Mouse (Mus musculus): Measurements from ENCODE around the gene Wdr6.

Wdr6 gene

GRCm38 (mm10) chr9:108572321-108572720 lies 6.2 kb downstream of the Wdr6 start:
- DNase-seq = no peak

- no peak for DNase-seq
Observed at GRCm38 (mm10) chr9:108571401-108571973, 7.1 kb downstream of the Wdr6 start.

GRCm38 (mm10) chr9:108570207-108570896 lies 8.2 kb downstream of the Wdr6 start:
- DNase-seq = peak; percentile 85

GRCm38 (mm10) chr9:108569381-108570206 lies 8.9 kb downstream of the Wdr6 start, which contains the start of gene Dalrd3:
TSS of gene Dalrd3 (plus strand) at chr9:108569886.
- peak; percentile 96 for DNase-seq

GRCm38 (mm10) chr9:108568511-108568921 lies 10.0 kb downstream of the Wdr6 start:
- no peak for DNase-seq

- peak; percentile 29 for DNase-seq
Observed at GRCm38 (mm10) chr9:108567931-108568419, 10.6 kb downstream of the Wdr6 start.

- DNase-seq = peak; percentile 98
Observed at GRCm38 (mm10) chr9:108566815-108567776, 11.4 kb downstream of the Wdr6 start, which contains the start of gene Ndufaf3. TSS of gene Ndufaf3 (minus strand) at chr9:108567434.

- no peak for DNase-seq
Observed at GRCm38 (mm10) chr9:108565881-108566814, 12.4 kb downstream of the Wdr6 start.

GRCm38 (mm10) chr9:108564131-108564530 lies 14.4 kb downstream of the Wdr6 start:
- DNase-seq = no peak

- DNase-seq = no peak
Observed at GRCm38 (mm10) chr9:108563671-108564070, 14.9 kb downstream of the Wdr6 start.

- peak; percentile 98 for DNase-seq
Observed at GRCm38 (mm10) chr9:108560227-108560841, 18.2 kb downstream of the Wdr6 start, which contains the start of gene Impdh2. TSS of gene Impdh2 (plus strand) at chr9:108560286.

- no peak for DNase-seq
Observed at GRCm38 (mm10) chr9:108559169-108559568, 19.4 kb downstream of the Wdr6 start.

GRCm38 (mm10) chr9:108546875-108547274 lies 31.7 kb downstream of the Wdr6 start:
- no peak for DNase-seq

- DNase-seq = no peak
Observed at GRCm38 (mm10) chr9:108545986-108546385, 32.6 kb downstream of the Wdr6 start.

GRCm38 (mm10) chr9:108540846-108541245 lies 37.7 kb downstream of the Wdr6 start:
- no peak for DNase-seq

GRCm38 (mm10) chr9:108531496-108531895 lies 47.0 kb downstream of the Wdr6 start:
- no peak for DNase-seq

GRCm38 (mm10) chr9:108530954-108531353 lies 47.6 kb downstream of the Wdr6 start:
- no peak for DNase-seq

GRCm38 (mm10) chr9:108525400-108525799 lies 53.1 kb downstream of the Wdr6 start:
- DNase-seq = no peak

- no peak for DNase-seq
Observed at GRCm38 (mm10) chr9:108523341-108523740, 55.2 kb downstream of the Wdr6 start.
